Mouse (Mus musculus) heart, embryonic 14.5 days (tissue): ENCODE results near the gene Adat1. TPM values are rescaled to one million over a fixed set of nuclear protein-coding genes. Genes with fewer than 3 reads are reported as not detected.

Source experiments
- ATAC-seq: fragments of 200-750 bp; cut with Nextera tagmentation; 2 replicates; pipeline ENCODE4 v1.8.0; 2017; ENCODE audit warnings: low read depth, moderate TSS enrichment; ENCODE audit not compliant: insufficient number of reproducible peaks, insufficient read depth, low FRiP score
- H3K27ac ChIP-seq, 2 experiments: fragments of 200-500 bp in 1 of 2; fragments of 300-500 bp in 1 of 2; sonication (generic) in 1 of 2; replicated peaks in 1 of 2; 2 replicates each; pipeline ENCODE4 v1.5.1; 2012 to 2014; ENCODE audit warnings: low read depth in 2 of 2, low read length in 2 of 2, control low read depth in 1 of 2, mild to moderate bottlenecking in 1 of 2, mixed read lengths in 1 of 2; ENCODE audit not compliant: control insufficient read depth in 1 of 2, insufficient read depth in 1 of 2
- H3K27me3 ChIP-seq: fragments of 300-500 bp; sonication (generic); 2 replicates; pipeline ENCODE4 v1.6.1; 2014; ENCODE audit warnings: mild to moderate bottlenecking, low read length, control low read depth; ENCODE audit not compliant: control insufficient read depth, insufficient read depth
- H3K36me3 ChIP-seq: fragments of 300-500 bp; sonication (generic); 2 replicates; pipeline ENCODE4 v1.6.1; 2014; ENCODE audit warnings: mild to moderate bottlenecking, control low read depth, low read length, mixed read lengths; ENCODE audit not compliant: control insufficient read depth, insufficient read depth
- H3K4me1 ChIP-seq, 2 experiments: fragments of 200-500 bp in 1 of 2; fragments of 300-500 bp in 1 of 2; sonication (generic) in 1 of 2; 2 replicates each; pipeline ENCODE4 v1.6.1; 2012 to 2014; ENCODE audit warnings: low read length in 2 of 2, control low read depth in 1 of 2, mixed read lengths in 1 of 2; ENCODE audit not compliant: control insufficient read depth in 2 of 2, insufficient read depth in 2 of 2
- H3K4me2 ChIP-seq: fragments of 300-500 bp; sonication (generic); 2 replicates; pipeline ENCODE4 v1.6.1; 2014; ENCODE audit warnings: mild to moderate bottlenecking, low read length
- H3K4me3 ChIP-seq, 2 experiments: fragments of 200-500 bp in 1 of 2; fragments of 300-500 bp in 1 of 2; sonication (generic) in 1 of 2; 2 replicates each; pipeline ENCODE4 v1.5.1; 2012 to 2014; ENCODE audit warnings: low read length in 2 of 2, mild to moderate bottlenecking in 2 of 2, control low read depth in 1 of 2, low read depth in 1 of 2, moderate library complexity in 1 of 2; ENCODE audit not compliant: control insufficient read depth in 1 of 2, insufficient read depth in 1 of 2
- H3K9ac ChIP-seq: fragments of 300-500 bp; sonication (generic); 2 replicates; pipeline ENCODE4 v1.6.1; 2014; ENCODE audit warnings: mild to moderate bottlenecking, low read length
- H3K9me3 ChIP-seq: fragments of 300-500 bp; sonication (generic); 2 replicates; pipeline ENCODE4 v1.6.1; 2016; ENCODE audit warnings: low read length, control low read depth; ENCODE audit not compliant: control insufficient read depth
- WGBS: fragments of 180-500 bp; shearing (Covaris S2); extraction: QIAGEN DNeasy Blood & Tissue Kit; methylation state at CpG from one replicate; pipeline ENCODE4 v1.1.7; 2014; 5-methylcytosine and 5-hydroxymethylcytosine counted together
- polyA plus RNA-seq: library from polyadenylated mRNA; unstranded; fragments of >200 nt; fragmentation: Nextera tagmentation; extraction: Ambion mirVana; gene quantifications from 2 replicates; pipeline ENCODE4 v1.2.1, GENCODE M21; 2014

Gene Adat1
- polyA plus RNA-seq, 1 experiment from 2014 or later: 5.2 TPM

DNA sequence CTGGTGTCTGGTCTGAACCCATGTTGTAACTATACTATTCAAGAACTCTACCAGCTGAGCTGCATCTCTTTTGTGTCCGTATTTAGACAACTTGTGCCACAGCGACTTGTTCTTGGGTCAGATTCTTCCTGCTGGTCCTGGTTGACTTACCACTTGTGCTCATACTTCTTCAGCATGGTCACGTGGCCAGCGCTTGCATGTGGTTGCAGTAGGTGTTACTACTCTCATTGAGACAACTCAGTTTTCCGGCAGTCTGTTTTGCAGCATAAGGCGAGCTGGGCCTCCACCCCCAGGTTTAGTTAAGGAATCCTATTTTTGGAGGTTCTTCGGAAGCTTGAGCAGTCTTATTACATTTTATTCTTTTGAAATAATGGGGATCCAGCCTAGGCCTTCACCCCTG is 40.8 kb downstream of the Adat1 start:
- H3K4me1 ChIP-seq: no peaks in the 10 kb centered on the region
- peaks cover 79% of the 10 kb centered on the region for H3K36me3 ChIP-seq
- no peak overlapping the region for H3K27ac ChIP-seq
- no peak overlapping the region for H3K4me3 ChIP-seq
- H3K9ac ChIP-seq: no peak overlapping the region
- no peaks in the 10 kb centered on the region for H3K27me3 ChIP-seq
- no peak overlapping the region for H3K4me2 ChIP-seq
- no peaks in the 10 kb centered on the region for H3K9me3 ChIP-seq
- no peak for ATAC-seq
- WGBS: 94% methylated on average over 7 of the region's 7 CpGs

DNA sequence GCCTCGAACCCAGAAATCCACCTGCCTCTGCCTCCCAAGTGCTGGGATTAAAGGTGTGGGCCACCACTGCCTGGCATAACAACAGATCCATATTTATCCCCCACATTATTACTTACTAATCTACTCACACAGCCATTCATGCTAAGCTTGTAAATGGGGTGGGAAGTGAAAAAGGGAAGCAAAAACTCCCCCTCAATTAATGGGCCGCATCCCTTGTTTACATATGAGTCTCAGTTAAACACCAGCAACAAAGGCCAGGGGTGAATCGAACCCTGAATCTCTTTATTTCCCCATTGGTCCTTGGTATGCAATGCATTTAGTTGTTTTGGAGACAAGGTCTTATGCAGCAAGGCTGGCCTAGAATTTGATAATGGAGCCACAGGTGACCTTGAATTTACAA is 41.3 kb downstream of the Adat1 start:
- Histone ChIP-seq H3K4me1 (no peaks in the 10 kb centered on the region), H3K27ac (no peak overlapping the region), H3K27me3 (no peaks in the 10 kb centered on the region), H3K9me3 (no peaks in the 10 kb centered on the region), H3K4me3 (no peak overlapping the region), H3K4me2 (no peak overlapping the region), H3K9ac (no peak overlapping the region), H3K36me3 (peaks cover 82% of the 10 kb centered on the region)
- no peak for ATAC-seq
- 93% methylated on average over 3 of the region's 3 CpGs for WGBS

DNA sequence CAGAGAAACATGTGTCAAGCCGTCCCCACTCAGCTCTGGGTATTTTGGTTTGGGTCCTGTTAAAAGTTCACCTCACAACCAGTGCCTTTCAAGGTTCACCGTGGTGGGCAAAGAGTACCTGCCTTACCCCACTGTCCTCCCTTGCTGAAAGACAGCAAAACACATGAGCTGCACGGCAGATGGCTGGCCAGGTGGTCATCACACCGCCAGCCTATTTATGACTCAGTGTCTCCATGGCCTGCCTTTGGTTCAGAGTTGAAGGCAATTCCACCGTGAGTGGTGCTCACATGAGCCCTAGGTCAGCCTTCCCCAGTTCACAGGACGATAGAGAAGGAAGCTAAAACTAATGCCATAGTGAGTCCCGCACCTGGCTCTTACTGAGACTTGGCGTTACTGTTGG is 44.1 kb downstream of the Adat1 start:
- H3K4me2 ChIP-seq: no peak overlapping the region
- no peaks in the 10 kb centered on the region for H3K4me1 ChIP-seq
- WGBS: 92% methylated on average over 8 of the region's 8 CpGs
- no peak overlapping the region for H3K27ac ChIP-seq
- ATAC-seq: no peak
- no peaks in the 10 kb centered on the region for H3K27me3 ChIP-seq
- no peaks in the 10 kb centered on the region for H3K9me3 ChIP-seq
- no peak overlapping the region for H3K4me3 ChIP-seq
- peaks cover 80% of the 10 kb centered on the region for H3K36me3 ChIP-seq
- H3K9ac ChIP-seq: no peak overlapping the region

DNA sequence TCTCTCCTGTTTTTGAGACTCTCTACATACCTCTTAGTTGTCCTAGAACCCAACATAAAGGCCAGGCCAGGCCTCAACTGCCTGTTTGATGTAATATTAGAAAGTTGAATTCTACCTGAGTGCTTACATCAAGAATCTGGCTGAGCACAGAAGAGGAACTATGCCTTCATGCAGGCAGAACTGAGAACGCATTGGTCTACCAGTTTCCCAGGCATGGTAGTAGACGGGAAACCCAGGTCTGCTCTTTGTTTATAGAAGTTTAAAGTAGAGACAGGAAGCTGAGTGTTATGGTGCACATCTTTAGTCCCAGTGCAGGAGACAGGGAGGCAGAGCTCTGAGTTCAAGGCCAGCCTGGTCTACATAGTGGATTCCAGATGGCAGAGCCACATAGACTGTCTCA is 45.0 kb downstream of the Adat1 start:
- Histone ChIP-seq H3K9ac (no peak overlapping the region), H3K27ac (no peak overlapping the region), H3K27me3 (no peaks in the 10 kb centered on the region), H3K9me3 (no peaks in the 10 kb centered on the region), H3K4me2 (no peak overlapping the region), H3K36me3 (peaks cover 82% of the 10 kb centered on the region), H3K4me3 (no peak overlapping the region), H3K4me1 (no peaks in the 10 kb centered on the region)
- WGBS: 79% methylated on average over 2 of the region's 2 CpGs
- ATAC-seq: no peak

DNA sequence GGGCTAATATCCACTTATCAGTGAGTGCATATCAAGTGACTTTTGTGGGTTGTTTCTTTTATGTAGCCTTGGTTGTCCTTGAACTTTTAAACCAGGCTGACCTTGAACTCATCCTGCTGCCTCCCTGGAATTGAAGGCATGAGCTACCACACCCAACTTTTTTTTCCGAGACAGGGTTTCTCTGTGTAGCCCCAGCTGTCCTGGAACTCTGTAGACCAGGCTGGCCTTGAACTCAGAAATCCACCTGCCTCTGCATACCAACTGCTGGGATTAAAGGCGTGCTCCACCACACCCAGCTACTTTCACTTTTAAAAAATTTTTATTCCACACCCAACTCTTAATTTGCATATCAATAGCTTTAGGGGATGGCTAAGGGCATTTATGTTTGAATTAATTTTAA is 48.6 kb downstream of the Adat1 start:
- H3K27me3 ChIP-seq: no peaks in the 10 kb centered on the region
- 88% methylated on average over 2 of the region's 2 CpGs for WGBS
- peaks cover 55% of the 10 kb centered on the region for H3K36me3 ChIP-seq
- H3K4me1 ChIP-seq: peaks cover 7 to 17% of the 10 kb centered on the region in 2 experiments
- H3K27ac ChIP-seq: no peak overlapping the region
- H3K9ac ChIP-seq: no peak overlapping the region
- no peak overlapping the region for H3K4me3 ChIP-seq
- H3K9me3 ChIP-seq: no peaks in the 10 kb centered on the region
- H3K4me2 ChIP-seq: no peak overlapping the region
- ATAC-seq: no peak

DNA sequence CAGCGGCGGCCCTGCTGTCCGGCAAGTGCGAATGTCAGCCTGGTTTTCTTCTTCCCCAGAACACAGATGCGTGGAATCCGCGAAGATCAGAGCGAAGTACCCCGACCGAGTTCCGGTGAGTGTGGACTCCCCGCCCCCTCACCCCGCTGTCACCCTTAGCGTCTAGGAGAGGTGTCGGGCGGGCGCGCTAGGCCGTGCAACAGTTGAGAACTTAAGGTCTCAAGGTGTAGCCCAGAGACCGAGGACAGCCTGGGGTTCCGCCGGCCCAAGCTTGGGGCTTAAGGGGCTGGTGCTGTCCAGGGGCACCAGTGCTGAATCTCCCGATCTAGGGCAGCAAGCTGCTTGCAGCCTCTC is 51.0 kb downstream of the Adat1 start:
- Histone ChIP-seq H3K27ac (peak overlapping the region; percentile 34 to 72), H3K9ac (peak overlapping the region; percentile 83), H3K27me3 (no peaks in the 10 kb centered on the region), H3K4me2 (peak overlapping the region; percentile 89), H3K9me3 (no peaks in the 10 kb centered on the region), H3K4me3 (peak overlapping the region; percentile 84 to 95), H3K4me1 (peaks cover 7 to 17% of the 10 kb centered on the region in 2 experiments), H3K36me3 (peaks cover 32% of the 10 kb centered on the region)
- WGBS: 1% methylated on average over 23 of the region's 23 CpGs
- ATAC-seq: no peak; the same call in 1 of the 2 replicates

DNA sequence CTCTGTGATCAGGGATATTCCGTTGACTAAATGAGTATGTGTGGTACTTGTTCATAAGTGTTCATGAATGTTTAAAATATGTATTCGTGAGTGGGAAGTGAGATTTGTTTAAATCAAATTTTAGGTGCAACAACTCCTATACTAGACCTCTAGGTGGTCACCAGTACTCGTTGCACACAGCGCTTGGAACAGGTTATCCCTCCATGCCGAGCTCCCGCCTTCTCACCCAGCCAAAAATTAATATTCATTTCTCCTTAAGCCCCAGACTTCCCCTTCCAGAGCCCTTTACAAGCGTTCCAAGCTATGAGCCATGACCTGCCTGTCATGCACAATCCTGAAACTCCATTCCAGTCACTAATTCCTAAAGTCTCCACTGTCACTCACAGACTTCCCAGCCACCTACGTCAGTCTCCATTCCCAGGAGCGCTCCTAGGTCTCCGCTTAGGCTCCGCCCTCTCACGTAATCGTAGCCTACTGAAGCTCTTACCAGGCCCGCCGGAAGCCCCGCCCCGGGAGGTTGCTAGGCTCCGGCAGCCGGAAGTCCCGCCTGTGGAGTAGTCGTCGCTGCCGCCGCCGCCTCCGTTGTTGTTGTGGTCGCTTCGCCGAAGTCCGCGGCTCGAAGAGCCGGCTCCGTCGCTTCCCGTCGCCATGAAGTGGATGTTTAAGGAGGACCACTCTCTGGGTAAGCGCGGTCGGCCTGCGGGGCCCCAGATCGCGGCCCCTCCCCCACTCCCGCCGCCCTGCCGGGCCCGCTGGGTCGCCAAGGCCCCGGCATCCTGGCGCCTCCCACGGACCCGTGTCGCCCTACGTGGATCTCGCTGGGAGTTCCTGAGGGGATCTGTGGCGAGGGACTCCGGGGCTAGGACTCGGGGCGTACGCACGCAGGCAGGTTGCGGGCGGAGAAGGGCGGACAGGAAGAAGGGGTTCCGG is 51.7 kb downstream of the Adat1 start, which contains the start of gene Gabarapl2:
Gene Gabarapl2, plus strand, starts transcription at position 533 of the 930 bp plus-strand sequence.
- peak within 1 kb of the TSS; percentile 84 to 95 for H3K4me3 ChIP-seq
- H3K9ac ChIP-seq: peak within 1 kb of the TSS; percentile 83
- ATAC-seq: peak; percentile 98
- H3K9me3 ChIP-seq: no peaks in the 10 kb centered on the region
- H3K36me3 ChIP-seq: peaks cover 26% of the 10 kb centered on the region
- H3K4me1 ChIP-seq: peaks cover 7 to 17% of the 10 kb centered on the region in 2 experiments
- WGBS: under 1% methylated on average over 65 of the region's 65 CpGs
- peak within 1 kb of the TSS; percentile 89 for H3K4me2 ChIP-seq
- H3K27ac ChIP-seq: peak within 1 kb of the TSS; percentile 82 to 84
- no peaks in the 10 kb centered on the region for H3K27me3 ChIP-seq
